Mouse (Mus musculus) natural killer cell, adult 2 months (primary cell): ENCODE results near the gene Kctd15.

Experiments used
- DNase-seq, 2 experiments: peaks; one replicate each; pipeline ENCODE4 v3.0.0; 2022; ENCODE audit warnings: low spot score in 2 of 2

Gene Kctd15

GRCm38 (mm10) chr7:34620411-34620810 is 36.1 kb downstream of the Kctd15 start:
- DNase-seq = no peak

- DNase-seq = no peak
Observed at GRCm38 (mm10) chr7:34618141-34618890, 38.2 kb downstream of the Kctd15 start.

GRCm38 (mm10) chr7:34616275-34616674 is 40.3 kb downstream of the Kctd15 start:
- DNase-seq = peak; percentile 4 to 6

- DNase-seq = no peak
Observed at GRCm38 (mm10) chr7:34610445-34610844, 46.1 kb downstream of the Kctd15 start.

GRCm38 (mm10) chr7:34607334-34607970 is 49.1 kb downstream of the Kctd15 start:
- no peak for DNase-seq

- no peak for DNase-seq
Observed at GRCm38 (mm10) chr7:34606729-34607128, 49.8 kb downstream of the Kctd15 start.

- DNase-seq = no peak
Observed at GRCm38 (mm10) chr7:34606051-34606450, 50.5 kb downstream of the Kctd15 start.

- DNase-seq = no peak
Observed at GRCm38 (mm10) chr7:34598576-34598975, 58.0 kb downstream of the Kctd15 start.

- DNase-seq = no peak
Observed at GRCm38 (mm10) chr7:34597986-34598385, 58.5 kb downstream of the Kctd15 start.

GRCm38 (mm10) chr7:34596531-34597235 is 59.8 kb downstream of the Kctd15 start:
- no peak for DNase-seq

GRCm38 (mm10) chr7:34595307-34595565 is 61.3 kb downstream of the Kctd15 start:
- no peak for DNase-seq

- DNase-seq = no peak
Observed at GRCm38 (mm10) chr7:34594501-34595306, 61.8 kb downstream of the Kctd15 start.

- DNase-seq = no peak
Observed at GRCm38 (mm10) chr7:34590711-34591110, 65.8 kb downstream of the Kctd15 start.
